Mouse (Mus musculus) forebrain, postnatal 0 days (tissue): Measurements from ENCODE around the gene Kif7. TPM values are rescaled to one million over a fixed set of nuclear protein-coding genes. Genes with fewer than 3 reads are reported as not detected.

Experiments used
- ATAC-seq: fragments of 200-750 bp; cut with Nextera tagmentation; 2 replicates; pipeline ENCODE4 v1.8.0; 2017; ENCODE audit warnings: mild to moderate bottlenecking, moderate library complexity
- DNase-seq: peaks from one replicate; pipeline ENCODE4 v3.0.0-alpha.2; 2015
- H3K27ac ChIP-seq: fragments of 300-500 bp; sonication (generic); 2 replicates; pipeline ENCODE4 v1.5.1; 2014; ENCODE audit warnings: low read depth, mild to moderate bottlenecking, antibody characterized with exemption, low read length, moderate library complexity, mixed read lengths
- H3K27me3 ChIP-seq: fragments of 300-500 bp; sonication (generic); 2 replicates; pipeline ENCODE4 v1.6.1; 2014; ENCODE audit warnings: mild to moderate bottlenecking, low read length, mixed read lengths; ENCODE audit not compliant: insufficient read depth
- H3K36me3 ChIP-seq: fragments of 300-500 bp; sonication (generic); 2 replicates; pipeline ENCODE4 v1.6.1; 2014; ENCODE audit warnings: mild to moderate bottlenecking, moderate library complexity; ENCODE audit not compliant: insufficient read depth
- H3K4me1 ChIP-seq: fragments of 300-500 bp; sonication (generic); 2 replicates; pipeline ENCODE4 v1.6.1; 2014; ENCODE audit warnings: antibody characterized with exemption; ENCODE audit not compliant: insufficient read depth
- H3K4me2 ChIP-seq: fragments of 300-500 bp; sonication (generic); 2 replicates; pipeline ENCODE4 v1.6.1; 2014; ENCODE audit warnings: low read depth, mild to moderate bottlenecking, moderate library complexity
- H3K4me3 ChIP-seq: fragments of 300-500 bp; sonication (generic); 2 replicates; pipeline ENCODE4 v1.5.1; 2014; ENCODE audit warnings: low read depth, low read length, mixed read lengths
- H3K9ac ChIP-seq: fragments of 300-500 bp; sonication (generic); 2 replicates; pipeline ENCODE4 v1.6.1; 2014; ENCODE audit warnings: mild to moderate bottlenecking
- H3K9me3 ChIP-seq: fragments of 300-500 bp; sonication (generic); 2 replicates; pipeline ENCODE4 v1.6.1; 2016; ENCODE audit warnings: low read length
- CTCF ChIP-seq: sonication (generic); IDR thresholded peaks from 2 replicates; pipeline ENCODE4 v1.5.1; 2016; ENCODE audit warnings: antibody characterized with exemption, control low read depth, low read depth
- WGBS: fragments of 180-500 bp; shearing (Covaris S2); extraction: QIAGEN DNeasy Blood & Tissue Kit; methylation state at CpG from one replicate; pipeline ENCODE4 v1.1.7; 2014; 5-methylcytosine and 5-hydroxymethylcytosine counted together
- polyA plus RNA-seq: library from polyadenylated mRNA; unstranded; fragments of >200 nt; fragmentation: Nextera tagmentation; extraction: Ambion mirVana; gene quantifications from 2 replicates; pipeline ENCODE4 v1.2.1, GENCODE M21; 2015
- total RNA-seq: library from RNA; depleted of rRNA; stranded (reverse); fragments of >200 nt; gene quantifications from 2 replicates; pipeline ENCODE4 v1.2.3, GENCODE M21; 2014; rRNA removed

Kif7 gene
- total RNA-seq = 5.7 and 6.4 TPM in 2 replicates
- 1.4 and 2.0 TPM in 2 replicates for polyA plus RNA-seq

DNA sequence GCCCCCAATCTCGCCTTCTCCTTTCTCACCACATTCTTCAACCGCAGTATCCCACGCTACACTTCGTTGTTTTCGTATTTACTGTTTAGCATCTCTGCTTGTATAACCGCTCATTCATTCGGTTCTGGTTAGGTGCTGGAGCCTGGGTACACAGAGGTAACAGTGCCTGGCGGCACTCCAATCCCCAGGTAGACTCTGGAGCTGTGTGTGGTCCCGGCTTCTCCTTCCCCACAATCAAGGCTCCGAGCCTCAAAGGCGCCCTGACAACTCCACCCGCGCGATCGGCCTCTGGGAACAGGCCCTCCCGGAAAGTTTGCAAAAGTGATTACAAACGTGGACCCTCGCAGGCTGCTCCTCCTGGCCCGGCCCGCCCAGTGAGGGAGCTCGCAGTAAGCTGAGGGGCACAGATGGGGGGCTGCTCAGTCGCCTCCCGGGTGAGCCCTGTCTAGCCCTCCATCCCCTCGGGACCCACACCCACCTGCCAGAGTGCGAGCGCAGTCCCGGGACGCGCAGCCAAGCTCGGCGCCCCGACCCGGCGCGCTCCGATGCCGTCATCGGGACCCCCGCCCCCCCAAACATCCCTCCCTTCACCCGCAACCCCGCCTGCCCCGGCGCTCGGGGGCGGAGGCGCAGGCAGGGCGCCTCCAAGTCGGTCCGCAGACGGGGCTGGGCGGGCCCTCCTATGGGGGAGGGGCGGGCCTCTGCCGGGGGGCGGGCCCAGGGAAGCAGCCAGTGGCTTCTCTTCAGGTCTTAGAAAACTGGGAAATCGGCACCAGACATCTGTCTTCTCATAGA lies at the start of gene Kif7:
Gene Kif7, minus strand, starts transcription at position 534 of the 795 bp plus-strand sequence.
- Histone ChIP-seq H3K27me3 (no peaks in the 10 kb centered on the region), H3K36me3 (no peaks in the 10 kb centered on the region), H3K9me3 (no peaks in the 10 kb centered on the region), H3K27ac (no peak within 1 kb of the TSS), H3K4me3 (peak within 1 kb of the TSS; percentile 56), H3K4me2 (peak within 1 kb of the TSS; percentile 77), H3K9ac (peak within 1 kb of the TSS; percentile 47), H3K4me1 (0 out of 2 replicates have a peak, but pooled peaks cover 5% of the 10 kb centered on the region)
- DNase-seq (peak; percentile 80), ATAC-seq (peak; percentile 90)
- WGBS = 2% methylated on average over 54 of the region's 55 CpGs
- TF ChIP-seq CTCF = no peak

GRCm38 (mm10) chr7:79762106-79762505 lies 46.6 kb upstream of the Kif7 start:
- TF ChIP-seq CTCF = no peak
- WGBS = 83% methylated on average over 8 of the region's 8 CpGs

GRCm38 (mm10) chr7:79761124-79761876 lies 45.8 kb upstream of the Kif7 start:
- Histone ChIP-seq H3K9ac (no peak overlapping the region), H3K36me3 (no peaks in the 10 kb centered on the region), H3K4me3 (no peak overlapping the region), H3K9me3 (no peaks in the 10 kb centered on the region), H3K4me1 (no peaks in the 10 kb centered on the region), H3K27me3 (no peaks in the 10 kb centered on the region), H3K4me2 (no peak overlapping the region), H3K27ac (no peak overlapping the region)
- WGBS = 72% methylated on average over 5 of the region's 5 CpGs
- DNase-seq (no peak), ATAC-seq (no peak)
- no peak for TF ChIP-seq CTCF

More at GRCm38 (mm10) chr7:79762106-79762505, 46.6 kb upstream of the Kif7 start:
- no peak for ATAC-seq
- H3K9me3 ChIP-seq = no peaks in the 10 kb centered on the region
- H3K4me2 ChIP-seq = no peak overlapping the region
- no peaks in the 10 kb centered on the region for H3K27me3 ChIP-seq
- H3K4me3 ChIP-seq = no peak overlapping the region
- H3K27ac ChIP-seq = no peak overlapping the region
- H3K9ac ChIP-seq = no peak overlapping the region
- H3K36me3 ChIP-seq = no peaks in the 10 kb centered on the region
- no peak for DNase-seq
- H3K4me1 ChIP-seq = no peaks in the 10 kb centered on the region

DNA sequence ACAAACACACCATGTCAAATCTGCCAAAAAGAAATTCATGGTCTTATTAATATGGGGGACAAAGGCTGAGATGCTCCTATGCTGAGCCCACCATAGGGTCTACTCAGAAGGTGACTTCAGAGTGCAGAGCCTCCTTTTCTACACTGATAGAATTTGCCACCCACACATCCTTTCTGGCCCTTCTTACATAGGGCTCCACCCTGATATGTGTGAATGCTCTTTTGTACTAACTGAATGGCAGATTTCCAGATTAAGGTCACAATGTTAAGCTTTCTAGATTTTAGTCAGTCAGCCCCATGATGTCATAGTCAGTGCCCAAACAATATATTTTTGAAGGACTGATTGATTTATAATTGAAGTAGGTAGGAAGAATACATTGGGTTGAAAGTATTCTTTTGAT lies 44.2 kb upstream of the Kif7 start:
- H3K27ac ChIP-seq = no peak overlapping the region
- DNase-seq (no peak), ATAC-seq (no peak)
- no peak overlapping the region for H3K4me3 ChIP-seq
- H3K27me3 ChIP-seq = no peaks in the 10 kb centered on the region
- no peaks in the 10 kb centered on the region for H3K36me3 ChIP-seq
- no peak overlapping the region for H3K4me2 ChIP-seq
- no peaks in the 10 kb centered on the region for H3K4me1 ChIP-seq
- no peaks in the 10 kb centered on the region for H3K9me3 ChIP-seq
- TF ChIP-seq CTCF = no peak
- H3K9ac ChIP-seq = no peak overlapping the region

DNA sequence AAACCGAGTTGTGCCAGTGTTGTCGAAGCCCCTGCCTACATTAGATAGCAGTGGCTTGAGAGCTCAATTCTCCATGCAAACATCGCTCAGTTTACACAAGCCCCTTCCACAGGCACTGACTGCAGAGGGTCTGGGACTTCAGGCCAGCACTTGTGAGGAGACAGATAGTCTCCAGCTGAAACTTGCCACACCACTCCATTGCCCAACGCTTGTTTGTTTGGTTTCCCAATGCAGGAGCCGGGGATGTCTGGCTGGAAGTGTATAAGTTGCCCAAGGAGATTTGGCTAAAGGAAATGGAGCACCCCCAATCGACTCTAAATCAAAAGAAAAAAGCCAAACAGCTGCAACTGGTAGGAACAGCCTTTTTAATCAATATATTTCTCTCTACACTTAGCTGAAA lies 42.7 kb upstream of the Kif7 start:
- H3K9me3 ChIP-seq = no peaks in the 10 kb centered on the region
- H3K4me1 ChIP-seq = no peaks in the 10 kb centered on the region
- 80% methylated on average over 6 of the region's 6 CpGs for WGBS
- no peak for TF ChIP-seq CTCF
- no peak for ATAC-seq
- H3K4me3 ChIP-seq = no peak overlapping the region
- no peaks in the 10 kb centered on the region for H3K36me3 ChIP-seq
- no peak for DNase-seq
- H3K4me2 ChIP-seq = no peak overlapping the region
- no peaks in the 10 kb centered on the region for H3K27me3 ChIP-seq
- H3K27ac ChIP-seq = no peak overlapping the region
- no peak overlapping the region for H3K9ac ChIP-seq

DNA sequence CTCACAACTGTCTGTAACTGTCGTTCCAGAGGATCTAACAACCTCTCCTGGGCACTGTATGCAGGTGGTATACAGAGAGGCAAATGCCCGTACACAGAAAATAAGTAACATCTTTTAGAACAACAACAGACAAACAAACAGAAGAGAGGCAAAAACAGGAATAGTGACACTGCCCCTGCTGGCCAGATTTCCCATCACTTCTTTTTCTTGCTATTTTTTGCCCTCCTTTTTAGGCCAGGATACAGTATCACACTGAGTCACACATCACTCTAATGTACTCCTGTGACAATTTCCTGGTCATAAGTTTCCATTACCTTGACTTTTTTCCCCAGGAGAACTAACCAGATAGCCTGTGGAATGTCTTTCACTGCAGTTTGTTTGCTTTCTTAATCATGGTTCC lies 40.8 kb upstream of the Kif7 start:
- no peaks in the 10 kb centered on the region for H3K36me3 ChIP-seq
- no peak overlapping the region for H3K9ac ChIP-seq
- H3K27me3 ChIP-seq = no peaks in the 10 kb centered on the region
- no peak overlapping the region for H3K4me2 ChIP-seq
- H3K4me1 ChIP-seq = no peaks in the 10 kb centered on the region
- ATAC-seq = no peak
- no peak overlapping the region for H3K27ac ChIP-seq
- 43% methylated on average over 2 of the region's 2 CpGs for WGBS
- DNase-seq = no peak
- H3K9me3 ChIP-seq = no peaks in the 10 kb centered on the region
- H3K4me3 ChIP-seq = no peak overlapping the region
- 0 out of 2 replicates have a peak, but pooled peaks have one; percentile 18 for TF ChIP-seq CTCF

DNA sequence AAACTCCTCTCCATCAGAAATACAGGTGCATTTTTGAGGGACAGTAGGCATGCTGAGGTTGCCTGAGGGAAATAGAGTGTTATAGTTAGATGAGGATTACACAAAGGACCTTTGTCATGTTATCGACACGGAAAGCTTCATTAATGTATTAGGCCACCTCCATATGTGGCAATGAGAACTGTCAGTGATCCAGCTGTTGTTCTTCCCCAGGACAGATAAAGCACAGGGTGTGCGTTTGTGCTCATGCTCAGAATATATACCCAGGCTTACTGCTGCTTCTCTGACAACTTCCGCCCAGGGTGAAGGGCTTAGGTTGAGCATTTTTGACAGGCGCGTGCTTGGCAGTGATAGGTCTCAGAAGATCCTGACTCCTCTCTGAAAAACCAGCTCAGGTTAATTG lies 34.0 kb upstream of the Kif7 start:
- no peak overlapping the region for H3K27ac ChIP-seq
- WGBS = 87% methylated on average over 6 of the region's 6 CpGs
- no peak overlapping the region for H3K9ac ChIP-seq
- no peaks in the 10 kb centered on the region for H3K27me3 ChIP-seq
- H3K36me3 ChIP-seq = no peaks in the 10 kb centered on the region
- no peaks in the 10 kb centered on the region for H3K9me3 ChIP-seq
- ATAC-seq (no peak), DNase-seq (no peak)
- H3K4me3 ChIP-seq = no peak overlapping the region
- no peak overlapping the region for H3K4me2 ChIP-seq
- H3K4me1 ChIP-seq = no peaks in the 10 kb centered on the region
- TF ChIP-seq CTCF = no peak
